Mouse (Mus musculus) embryonic fibroblast, embryonic 13.5 days (primary cell): ENCODE measurements around the gene Wap.

Experiments used
- CTCF ChIP-seq: IDR thresholded peaks from 2 replicates; pipeline ENCODE4 v1.5.1; 2011; ENCODE audit warnings: mild to moderate bottlenecking, control low read depth, low read length, moderate library complexity, borderline replicate concordance; ENCODE audit not compliant: insufficient read depth
- POLR2A ChIP-seq: IDR thresholded peaks from 2 replicates; pipeline ENCODE4 v1.6.1; 2011; ENCODE audit warnings: low read depth, mild to moderate bottlenecking, control low read depth, low read length, moderate library complexity

DNA sequence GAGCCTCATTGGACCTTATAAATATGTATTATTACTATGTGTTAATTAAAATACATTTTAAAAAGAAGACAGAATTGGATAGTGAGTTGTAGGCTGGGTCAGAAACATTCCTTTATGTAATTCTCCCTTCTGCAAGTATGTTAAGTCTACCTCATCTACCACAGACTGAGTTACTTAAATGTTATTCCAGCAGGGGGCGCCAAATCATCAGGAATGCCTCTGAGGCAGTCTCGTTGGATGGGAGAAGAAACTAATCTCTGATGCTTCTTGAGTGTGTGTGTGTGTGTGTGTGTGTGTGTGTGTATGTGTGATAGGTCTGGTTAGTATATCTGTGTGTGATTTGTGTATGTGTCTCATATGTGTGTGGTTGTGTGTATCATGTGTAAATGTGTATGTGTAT, 16.5 kb upstream of the Wap start:
- peak; percentile 19; the same call in 1 of the 2 replicates for TF ChIP-seq CTCF
- TF ChIP-seq POLR2A, result no peak
